Mouse (Mus musculus) stomach, embryonic 14.5 days (tissue): Measurements from ENCODE around the gene Krt16. TPM values are rescaled to one million over a fixed set of nuclear protein-coding genes. Genes with fewer than 3 reads are reported as not detected.

Experiments
- polyA plus RNA-seq: library from polyadenylated mRNA; unstranded; fragments of >200 nt; fragmentation: Nextera tagmentation; extraction: Ambion mirVana; gene quantifications from 2 replicates; pipeline ENCODE4 v1.2.1, GENCODE M21; 2014

Krt16 gene
- polyA plus RNA-seq, 1 experiment from 2014 or later: 0.22 TPM

Other genes with a start within 250 kb of the Krt16 start
- gene Krt33a, start 232.7 kb downstream of the Krt16 start, polyA plus RNA-seq: not detected in 2 replicates
- 0.26 TPM in 1 of 2 replicates, not detected in the other for gene Krt33b, start 219.0 kb downstream of the Krt16 start, polyA plus RNA-seq
- 0.36 TPM in 1 of 2 replicates, not detected in the other for gene Krt34, start 207.3 kb downstream of the Krt16 start, polyA plus RNA-seq
- gene Krt31, start 198.4 kb downstream of the Krt16 start, polyA plus RNA-seq: 0.67 and 0.69 TPM in 2 replicates
- not detected in 2 replicates for gene Krt32, start 160.7 kb downstream of the Krt16 start, polyA plus RNA-seq
- gene Krt35, start 152.7 kb downstream of the Krt16 start, polyA plus RNA-seq: not detected in 2 replicates
- 0.29 and 0.35 TPM in 2 replicates for gene Krt36, start 143.3 kb downstream of the Krt16 start, polyA plus RNA-seq
- 76.1 and 140 TPM in 2 replicates for gene Krt13, start 127.3 kb downstream of the Krt16 start, polyA plus RNA-seq
- gene Krt15, start 113.0 kb downstream of the Krt16 start, polyA plus RNA-seq: 215 and 241 TPM in 2 replicates
- 387 and 441 TPM in 2 replicates for gene Krt19, start 100.2 kb downstream of the Krt16 start, polyA plus RNA-seq
- gene Krt9, start 55.7 kb downstream of the Krt16 start, polyA plus RNA-seq: not detected in 2 replicates
- gene Krt14, start 41.4 kb downstream of the Krt16 start, polyA plus RNA-seq: 4.8 and 5.0 TPM in 2 replicates
- gene Krt17, start 12.1 kb upstream of the Krt16 start, polyA plus RNA-seq: 26.7 and 30.7 TPM in 2 replicates
- not detected in 2 replicates for gene Krt42, start 21.0 kb upstream of the Krt16 start, polyA plus RNA-seq
- 2,030 and 2,105 TPM in 2 replicates for gene Eif1, start 71.0 kb upstream of the Krt16 start, polyA plus RNA-seq
- 6.9 and 13.2 TPM in 2 replicates for gene Gast, start 85.5 kb upstream of the Krt16 start, polyA plus RNA-seq
- gene Hap1, start 107.2 kb upstream of the Krt16 start, polyA plus RNA-seq: 10.8 and 12.3 TPM in 2 replicates
- gene Jup, start 148.9 kb upstream of the Krt16 start, polyA plus RNA-seq: 131 and 139 TPM in 2 replicates
- 68.0 and 68.9 TPM in 2 replicates for gene P3h4, start 165.9 kb upstream of the Krt16 start, polyA plus RNA-seq
- gene Fkbp10, start 166.8 kb upstream of the Krt16 start, polyA plus RNA-seq: 106 and 108 TPM in 2 replicates
- gene Nt5c3b, start 192.9 kb upstream of the Krt16 start, polyA plus RNA-seq: 121 and 126 TPM in 2 replicates
- gene Klhl10, start 193.0 kb upstream of the Krt16 start, polyA plus RNA-seq: 0.52 and 0.64 TPM in 2 replicates
- gene Klhl11, start 223.8 kb upstream of the Krt16 start, polyA plus RNA-seq: 11.2 and 12.3 TPM in 2 replicates